Mouse (Mus musculus) CH12.LX (cell line): ENCODE measurements around the gene Ablim1. TPM values are rescaled to one million over a fixed set of nuclear protein-coding genes. Genes with fewer than 3 reads are reported as not detected.

Source experiments
- DNase-seq: peaks from one replicate; pipeline ENCODE4 v3.0.0-alpha.2; 2013; ENCODE audit errors: extremely low read depth
- H3K27ac ChIP-seq: 2 replicates; pipeline ENCODE4 v1.5.1; 2012; ENCODE audit warnings: low read depth, mild to moderate bottlenecking, control low read depth, moderate library complexity; ENCODE audit not compliant: insufficient read depth
- H3K27me3 ChIP-seq: replicated peaks from 2 replicates; pipeline ENCODE3; 2012; ENCODE audit warnings: inconsistent platforms
- H3K36me3 ChIP-seq, 2 experiments: replicated peaks in 1 of 2; 2 replicates each; pipeline versions ENCODE3 to v1.6.1; 2012; ENCODE audit warnings: inconsistent platforms in 1 of 2, low read length in 1 of 2, mild to moderate bottlenecking in 1 of 2, mixed read lengths in 1 of 2, moderate library complexity in 1 of 2; ENCODE audit not compliant: control insufficient read depth in 1 of 2, insufficient read depth in 1 of 2
- H3K4me1 ChIP-seq, 2 experiments: 2 replicates each; pipeline ENCODE4 v1.6.1; 2012; ENCODE audit warnings: inconsistent platforms in 1 of 2, moderate library complexity in 1 of 2; ENCODE audit not compliant: insufficient read depth in 2 of 2, control insufficient read depth in 1 of 2
- H3K4me2 ChIP-seq: 2 replicates; pipeline ENCODE4 v1.6.1; 2012; ENCODE audit warnings: low read depth, mild to moderate bottlenecking, control low read depth; ENCODE audit not compliant: poor library complexity, insufficient read depth, severe bottlenecking
- H3K4me3 ChIP-seq, 3 experiments: fragments of 150-350 bp in 1 of 3; sonication (generic) in 1 of 3; replicated peaks in 1 of 3; 2 replicates each; pipeline versions ENCODE3 to v1.5.1; 2011 to 2012; ENCODE audit warnings: low read depth in 2 of 3, low read length in 2 of 3, mild to moderate bottlenecking in 2 of 3, moderate library complexity in 2 of 3, control low read depth in 1 of 3, improper control_type of control experiment in 1 of 3, inconsistent platforms in 1 of 3, mixed read lengths in 1 of 3; ENCODE audit not compliant: poor library complexity in 1 of 3
- H3K79me2 ChIP-seq: replicated peaks from 2 replicates; pipeline ENCODE4 v1.6.1; 2012; ENCODE audit warnings: mild to moderate bottlenecking, moderate library complexity; ENCODE audit not compliant: control insufficient read depth, poor library complexity, insufficient read depth, severe bottlenecking; ENCODE audit errors: extremely low read depth
- H3K9ac ChIP-seq: 2 replicates; pipeline ENCODE4 v1.6.1; 2012; ENCODE audit warnings: low read depth, mild to moderate bottlenecking, control low read depth, moderate library complexity; ENCODE audit not compliant: insufficient read depth
- H3K9me3 ChIP-seq: replicated peaks from 2 replicates; pipeline ENCODE3; 2012; ENCODE audit warnings: low read length, inconsistent platforms, mixed read lengths
- CHD1 ChIP-seq: IDR thresholded peaks from 2 replicates; pipeline ENCODE4 v1.6.1; 2012; ENCODE audit warnings: low read depth, low read length, improper control_type of control experiment, inconsistent platforms
- ELF1 ChIP-seq: IDR thresholded peaks from 2 replicates; pipeline ENCODE4 v1.6.1; 2014; ENCODE audit warnings: low read depth, mild to moderate bottlenecking, inconsistent platforms, low read length, improper control_type of control experiment
- EP300 ChIP-seq: IDR thresholded peaks from 2 replicates; pipeline ENCODE4 v1.6.1; 2011; ENCODE audit warnings: low read length, improper control_type of control experiment
- HCFC1 ChIP-seq: IDR thresholded peaks from 2 replicates; pipeline ENCODE4 v1.6.1; 2012; ENCODE audit warnings: low read depth, mild to moderate bottlenecking, inconsistent platforms, low read length, improper control_type of control experiment
- IRF4 ChIP-seq: IDR thresholded peaks from 2 replicates; pipeline ENCODE4 v1.6.1; 2014; ENCODE audit warnings: low read depth, mild to moderate bottlenecking, inconsistent platforms, low read length, improper control_type of control experiment
- JUN ChIP-seq: IDR thresholded peaks from 2 replicates; pipeline ENCODE4 v1.6.1; 2011; ENCODE audit warnings: low read depth, mild to moderate bottlenecking, low read length, improper control_type of control experiment, moderate library complexity; ENCODE audit not compliant: insufficient read depth
- JUND ChIP-seq: conservative IDR thresholded peaks from 2 replicates; pipeline ENCODE4 v1.6.1; 2011; ENCODE audit warnings: low read depth, low read length, improper control_type of control experiment
- MAX ChIP-seq: IDR thresholded peaks from 2 replicates; pipeline ENCODE4 v1.6.1; 2011; ENCODE audit warnings: low read length, improper control_type of control experiment
- MXI1 ChIP-seq: IDR thresholded peaks from 2 replicates; pipeline ENCODE4 v1.6.1; 2011; ENCODE audit warnings: mild to moderate bottlenecking, low read depth, low read length, improper control_type of control experiment
- MYC ChIP-seq: IDR thresholded peaks from 2 replicates; pipeline ENCODE4 v1.6.1; 2011; ENCODE audit warnings: low read depth, mild to moderate bottlenecking, improper control_type of control experiment, low read length
- NELFE ChIP-seq: IDR thresholded peaks from 2 replicates; pipeline ENCODE4 v1.6.1; 2011; ENCODE audit warnings: low read depth, low read length, improper control_type of control experiment
- POLR2AphosphoS2 ChIP-seq: IDR thresholded peaks from 2 replicates; pipeline ENCODE4 v1.6.1; 2011; ENCODE audit warnings: low read depth, low read length, improper control_type of control experiment
- RAD21 ChIP-seq: IDR thresholded peaks from 2 replicates; pipeline ENCODE4 v1.6.1; 2011; ENCODE audit warnings: low read depth, mild to moderate bottlenecking, low read length, improper control_type of control experiment, moderate library complexity
- RCOR1 ChIP-seq: conservative IDR thresholded peaks from 2 replicates; pipeline ENCODE4 v1.6.1; 2012; ENCODE audit warnings: low read depth, mild to moderate bottlenecking, inconsistent platforms, low read length, improper control_type of control experiment
- SIN3A ChIP-seq: IDR thresholded peaks from 2 replicates; pipeline ENCODE4 v1.6.1; 2012; ENCODE audit warnings: low read length, improper control_type of control experiment, inconsistent platforms
- SMC3 ChIP-seq: IDR thresholded peaks from 2 replicates; pipeline ENCODE4 v1.6.1; 2011; ENCODE audit warnings: low read depth, low read length, improper control_type of control experiment
- TBP ChIP-seq: conservative IDR thresholded peaks from 2 replicates; pipeline ENCODE4 v1.6.1; 2011; ENCODE audit warnings: low read depth, low read length, improper control_type of control experiment
- TCF12 ChIP-seq: IDR thresholded peaks from 2 replicates; pipeline ENCODE4 v1.6.1; 2014; ENCODE audit warnings: low read depth, mild to moderate bottlenecking, inconsistent platforms, low read length, improper control_type of control experiment
- USF1 ChIP-seq: IDR thresholded peaks from 2 replicates; pipeline ENCODE4 v1.6.1; 2014; ENCODE audit warnings: low read depth, mild to moderate bottlenecking, inconsistent platforms, low read length, improper control_type of control experiment
- ZKSCAN1 ChIP-seq: IDR thresholded peaks from 2 replicates; pipeline ENCODE4 v1.6.1; 2012; ENCODE audit warnings: low read depth, inconsistent platforms, low read length, improper control_type of control experiment, borderline replicate concordance
- ZNF384 ChIP-seq: IDR thresholded peaks from 2 replicates; pipeline ENCODE4 v1.6.1; 2012; ENCODE audit warnings: low read depth, low read length, improper control_type of control experiment, inconsistent platforms
- dilution Hi-C: fragments of 300-500 bp; cut with MboI; formaldehyde crosslinking; loops from 2 replicates; pipeline ENCODE4 v1.14.3; 2020; ENCODE audit warnings: low sequenced_read_pairs; ENCODE audit not compliant: extremely low pct_unique_long_range_greater_than_20kb, extremely low pct_ligation_motif_present
- in situ Hi-C: fragments of 300-500 bp; cut with MboI; formaldehyde crosslinking; loops from 3 replicates; pipeline ENCODE4 v1.14.3; 2019; ENCODE audit warnings: low sequenced_read_pairs, low pct_ligation_motif_present, low pct_unique_long_range_greater_than_20kb, mixed read lengths
- polyA plus RNA-seq: library from polyadenylated mRNA; unstranded; fragments of >175 nt; gene quantifications from 2 replicates; pipeline ENCODE4 v1.2.1, GENCODE M21; 2012; ENCODE audit warnings: low read depth; ENCODE audit not compliant: insufficient read length
- total RNA-seq, 2 experiments: library from RNA; depleted of rRNA; stranded (reverse); fragments of 300-350 nt in 1 of 2; fragments of >200 nt in 1 of 2; gene quantifications; 2 replicates each; pipeline ENCODE4 v1.2.3; 2012 to 2014

Ablim1 gene
- total and polyA plus RNA-seq, 3 experiments: 0.85 to 2.4 (median 2.0) TPM

DNA sequence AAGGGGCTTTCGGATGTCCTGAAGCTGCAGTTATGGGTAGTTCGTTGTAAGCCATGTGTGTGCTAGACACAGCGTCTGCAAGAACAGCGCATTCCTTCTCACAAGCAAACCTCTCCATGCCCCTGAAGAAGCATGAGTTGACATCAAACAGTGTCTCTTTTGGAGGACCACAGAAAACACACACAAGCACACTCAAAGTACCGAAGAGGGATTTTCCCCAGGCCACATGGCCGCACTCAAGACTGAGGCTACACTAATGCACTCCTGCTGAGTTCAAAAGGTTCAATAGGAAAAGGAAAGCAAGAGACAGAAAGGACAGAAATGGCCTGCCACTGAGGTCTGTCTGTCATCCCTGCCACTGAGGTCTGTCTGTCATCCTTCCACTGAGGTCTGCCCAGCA is 209.6 kb downstream of the Ablim1 start:
- dilution Hi-C loops (no loop called here), in situ Hi-C loops (no loop called here)

DNA sequence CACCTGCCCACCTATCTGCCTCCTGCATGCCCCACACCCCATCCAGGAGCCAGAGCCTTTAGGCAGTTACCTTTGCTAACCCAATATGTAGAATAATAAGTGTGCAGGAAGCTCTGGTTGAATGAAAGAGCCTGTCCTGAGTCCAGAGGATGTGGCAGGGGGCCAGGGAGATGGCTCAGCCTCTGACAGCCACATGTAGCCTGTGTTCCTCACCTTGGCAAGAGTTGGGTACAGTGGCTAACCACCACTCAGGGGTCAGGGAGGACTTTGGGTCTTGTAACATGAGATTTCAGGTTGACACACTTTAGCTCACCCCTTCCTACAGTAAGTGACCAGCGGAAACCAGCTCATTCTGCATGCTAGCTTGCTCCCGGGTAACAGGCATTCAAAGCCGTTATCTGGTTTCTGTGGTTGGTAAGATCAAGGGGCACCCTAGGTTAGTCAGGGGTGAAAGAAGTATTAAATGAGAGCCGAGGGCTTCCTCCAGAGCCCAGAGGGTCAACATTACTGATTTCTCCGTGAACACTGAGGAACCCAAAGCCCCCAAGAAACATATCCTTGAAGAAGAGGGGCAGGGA is 210.5 kb downstream of the Ablim1 start:
- in situ Hi-C loops: no loop called here

More for the DNA sequence above, 209.6 kb downstream of the Ablim1 start:
- DNase-seq: no peak
- TF ChIP-seq EP300 (no peak), TCF12 (no peak), MXI1 (0 out of 2 replicates have a peak, but pooled peaks have one; percentile 25), USF1 (peak; percentile 14; the same call in 1 of the 2 replicates), MAX (peak; percentile 63; the same call in 1 of the 2 replicates), MYC (peak; percentile 86), ZNF384 (no peak)
- Histone ChIP-seq H3K9ac (no peak overlapping the region), H3K9me3 (no peaks in the 10 kb centered on the region), H3K79me2 (no peaks in the 10 kb centered on the region), H3K36me3 (no peaks in the 10 kb centered on the region), H3K27ac (no peak overlapping the region), H3K27me3 (peaks cover 3% of the 10 kb centered on the region), H3K4me2 (no peak overlapping the region), H3K4me1 (peaks cover 17 to 18% of the 10 kb centered on the region in 2 experiments), H3K4me3 (no peak overlapping the region)

DNA sequence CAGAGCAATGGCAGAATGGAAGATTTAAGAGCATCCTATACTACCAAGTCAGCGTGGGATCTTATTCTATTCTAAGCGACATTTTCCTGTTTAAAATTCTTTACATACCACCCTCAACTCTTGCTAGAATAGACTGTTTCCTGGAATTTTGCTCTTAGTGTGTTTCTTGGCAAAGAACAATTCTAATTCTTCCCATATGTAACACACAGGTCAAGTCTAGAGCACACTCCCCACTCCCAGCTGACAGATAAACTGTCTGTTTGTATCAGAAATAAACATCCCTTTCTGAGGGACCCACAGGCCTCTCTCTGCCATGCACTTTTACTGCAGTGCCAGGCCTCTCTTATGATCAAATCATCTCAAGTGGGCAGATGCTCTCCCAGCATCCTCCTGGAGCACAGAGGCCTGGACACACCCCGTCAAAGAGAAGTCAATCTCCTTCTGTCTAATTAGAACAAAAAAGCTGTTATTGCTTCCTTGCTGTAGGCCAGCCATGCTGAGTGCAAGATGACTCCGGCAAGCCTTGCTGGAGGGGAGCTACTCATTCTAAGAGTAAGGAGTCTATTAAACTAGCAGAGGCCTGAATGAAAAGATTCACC is 211.3 kb downstream of the Ablim1 start:
- in situ Hi-C loops: no loop called here
- Histone ChIP-seq H3K4me3 (no peak overlapping the region), H3K79me2 (no peaks in the 10 kb centered on the region), H3K27ac (no peak overlapping the region), H3K4me1 (peaks cover 17 to 21% of the 10 kb centered on the region in 2 experiments), H3K27me3 (peaks cover 1% of the 10 kb centered on the region), H3K4me2 (no peak overlapping the region), H3K36me3 (no peaks in the 10 kb centered on the region), H3K9me3 (no peaks in the 10 kb centered on the region), H3K9ac (no peak overlapping the region)
- dilution Hi-C loops: no loop called here
- TF ChIP-seq SMC3: no peak
- no peak for TF ChIP-seq SIN3A
- no peak for TF ChIP-seq RAD21
- TF ChIP-seq TBP: no peak
- TF ChIP-seq NELFE: no peak
- TF ChIP-seq ELF1: no peak
- TF ChIP-seq JUND: no peak
- TF ChIP-seq RCOR1: no peak
- TF ChIP-seq ZKSCAN1: no peak
- no peak for TF ChIP-seq CHD1
- TF ChIP-seq JUN: no peak
- TF ChIP-seq MXI1: no peak
- no peak for TF ChIP-seq HCFC1
- TF ChIP-seq POLR2AphosphoS2: no peak
- no peak for DNase-seq

More for the DNA sequence above, 210.5 kb downstream of the Ablim1 start:
- Histone ChIP-seq H3K79me2 (no peaks in the 10 kb centered on the region), H3K27me3 (peaks cover 3% of the 10 kb centered on the region), H3K9ac (no peak overlapping the region), H3K4me1 (peaks cover 17 to 21% of the 10 kb centered on the region in 2 experiments), H3K36me3 (no peaks in the 10 kb centered on the region), H3K4me3 (no peak overlapping the region), H3K9me3 (no peaks in the 10 kb centered on the region), H3K4me2 (peak overlapping the region; percentile 33; the same call in 1 of the 2 replicates), H3K27ac (no peak overlapping the region)
- peak; percentile 13; the same call in 1 of the 2 replicates for TF ChIP-seq IRF4
- no peak for TF ChIP-seq POLR2AphosphoS2
- TF ChIP-seq JUN: no peak
- no peak for TF ChIP-seq TCF12
- DNase-seq: no peak
- dilution Hi-C loops: no loop called here
